ENCODE assay signal across 14 mouse cellular contexts in the genomic region with DNA sequence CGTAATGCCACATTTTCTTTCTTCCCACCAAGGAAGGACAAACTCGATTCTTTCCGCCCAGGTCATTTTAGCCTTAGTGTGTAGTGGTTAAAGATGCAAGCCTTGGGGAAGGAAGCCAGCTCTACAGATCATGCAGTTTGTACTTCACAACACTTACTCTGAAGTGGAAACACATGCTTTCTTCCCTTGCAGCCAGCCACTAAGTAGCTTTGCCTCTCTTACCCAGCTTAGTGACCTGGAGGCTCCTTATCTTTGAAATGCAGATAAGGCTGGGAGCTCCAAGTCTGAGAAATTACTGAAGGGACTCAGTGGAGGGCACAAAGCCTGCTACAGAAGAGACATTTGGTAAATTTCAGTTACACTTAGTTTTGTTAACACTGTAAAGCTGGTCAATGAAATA. TPM values are rescaled to one million over a fixed set of nuclear protein-coding genes. Genes with fewer than 3 reads are reported as not detected.
DNase-seq lines count a peak whose midpoint lies in the region; ATAC-seq lines count a peak whose summit lies in the region.
"Had no signal": no experiment of that assay in that cellular context is flagged by ENCODE, and none has a peak within 500 bp of the region (broad histone marks: within the 10 kb centered on the region; RNA-seq: fewer than 3 reads in every experiment).

No protein-coding gene starts in this region.

- H3K27ac ChIP-seq in midbrain, embryonic 10.5 days (replicated peaks) = peak overlapping the region; percentile 23; the same call in 1 of the 2 replicates
- H3K27ac ChIP-seq in midbrain, embryonic 16.5 days (ENCODE audit: low read length) = no peak overlapping the region
- H3K27ac ChIP-seq in liver, embryonic 13.5 days = no peak overlapping the region
- H3K27ac ChIP-seq: forebrain, embryonic 13.5 days; hindbrain, embryonic 10.5 days; left cerebral cortex, adult 2 months had no signal

- no peaks in the 10 kb centered on the region for H3K36me3 ChIP-seq in midbrain, embryonic 10.5 days
- no peaks in the 10 kb centered on the region for H3K36me3 ChIP-seq in midbrain, embryonic 16.5 days (ENCODE audit: control insufficient read depth, insufficient read depth, low read length)
- no peaks in the 10 kb centered on the region for H3K36me3 ChIP-seq in liver, embryonic 13.5 days
- H3K36me3 ChIP-seq: hindbrain, embryonic 10.5 days had no signal

- H3K4me1 ChIP-seq in midbrain, embryonic 10.5 days = peaks cover 34% of the 10 kb centered on the region
- H3K4me1 ChIP-seq in midbrain, embryonic 16.5 days (ENCODE audit: control insufficient read depth, insufficient read depth, low read length) = peaks cover 2% of the 10 kb centered on the region; the same call in 1 of the 2 replicates
- H3K4me1 ChIP-seq in liver, embryonic 13.5 days (replicated peaks) = peaks cover 14% of the 10 kb centered on the region
- H3K4me1 ChIP-seq: megakaryocyte, embryonic 14.5 days had no signal

- H3K9ac ChIP-seq in midbrain, embryonic 16.5 days (ENCODE audit: low read depth, low read length) = no peak overlapping the region
- H3K9ac ChIP-seq in liver, embryonic 13.5 days = no peak overlapping the region
- H3K9ac ChIP-seq: forebrain, embryonic 13.5 days had no signal

- no peak for ATAC-seq in midbrain, embryonic 16.5 days
- ATAC-seq in liver, embryonic 13.5 days (ENCODE audit: low read depth) = peak; percentile 89
- ATAC-seq in erythroblast, adult 5-6 weeks (replicated peaks; ENCODE audit: low FRiP score, poor library complexity, severe bottlenecking) = no peak
- ATAC-seq: forebrain, embryonic 13.5 days had no signal

- H3K4me3 ChIP-seq in midbrain, embryonic 10.5 days = no peak overlapping the region
- no peak overlapping the region for H3K4me3 ChIP-seq in midbrain, embryonic 16.5 days (ENCODE audit: low read depth, low read length)
- no peak overlapping the region for H3K4me3 ChIP-seq in liver, embryonic 13.5 days (replicated peaks)
- H3K4me3 ChIP-seq: forebrain, embryonic 13.5 days; hindbrain, embryonic 10.5 days; left cerebral cortex, adult 2 months; megakaryocyte, embryonic 14.5 days had no signal

- DNase-seq in adrenal gland, adult (ENCODE audit: inconsistent age in 2 of 2, low spot score in 1 of 2) = peak; percentile 8 to 62
- no peak for DNase-seq in adrenal gland, postnatal 25 days
- no peak for DNase-seq in midbrain, embryonic 10.5 days (ENCODE audit: low spot score)
- DNase-seq in liver, embryonic 13.5 days = peak; percentile 17
- DNase-seq in lung, postnatal 4 days = peak; percentile 15 to 20
- no peak for DNase-seq in adipocyte (ENCODE audit: low spot score)
- DNase-seq: gastrocnemius, postnatal 14 days; spleen, adult 18-20 months had no signal

- no peak overlapping the region for H3K4me2 ChIP-seq in midbrain, embryonic 16.5 days (ENCODE audit: low read length)
- H3K4me2 ChIP-seq in liver, embryonic 13.5 days = no peak overlapping the region
- H3K4me2 ChIP-seq: forebrain, embryonic 13.5 days had no signal

- H3K9me3 ChIP-seq in midbrain, embryonic 10.5 days (replicated peaks) = no peaks in the 10 kb centered on the region
- no peaks in the 10 kb centered on the region for H3K9me3 ChIP-seq in midbrain, embryonic 16.5 days (replicated peaks; ENCODE audit: control insufficient read depth, low read length, poor library complexity, severe bottlenecking)
- H3K9me3 ChIP-seq in liver, embryonic 13.5 days (replicated peaks) = no peaks in the 10 kb centered on the region
- H3K9me3 ChIP-seq: forebrain, embryonic 13.5 days; hindbrain, embryonic 10.5 days; megakaryocyte, embryonic 14.5 days had no signal

- H3K27me3 ChIP-seq in midbrain, embryonic 10.5 days (ENCODE audit: low read depth, poor library complexity, severe bottlenecking) = no peaks in the 10 kb centered on the region
- no peaks in the 10 kb centered on the region for H3K27me3 ChIP-seq in midbrain, embryonic 16.5 days (ENCODE audit: control insufficient read depth, insufficient read depth, low read depth, low read length)
- no peaks in the 10 kb centered on the region for H3K27me3 ChIP-seq in liver, embryonic 13.5 days
- H3K27me3 ChIP-seq: forebrain, embryonic 13.5 days; megakaryocyte, embryonic 14.5 days had no signal

- 20% methylated on average over 3 of the region's 3 CpGs for WGBS in midbrain, embryonic 10.5 days
- 17% methylated on average over 3 of the region's 3 CpGs for WGBS in midbrain, embryonic 16.5 days
- WGBS in liver, embryonic 13.5 days (ENCODE audit: insufficient replicate concordance) = 45% methylated on average over 3 of the region's 3 CpGs

RNA-seq across cellular contexts. Expression of a gene that starts 54.9 kb away (rescaled TPM):
- 2.1 and 3.0 TPM in 2 replicates for total RNA-seq in adrenal gland, postnatal 25 days (2021)
- polyA plus RNA-seq in midbrain, embryonic 10.5 days (2016; fragmentation: Nextera tagmentation; extraction: Ambion mirVana) = 5.1 and 7.0 TPM in 2 replicates
- polyA plus RNA-seq in midbrain, embryonic 16.5 days (2015; fragmentation: Nextera tagmentation; extraction: Ambion mirVana) = 24.4 and 30.6 TPM in 2 replicates
- polyA plus RNA-seq in liver, embryonic 13.5 days (2015; fragmentation: Nextera tagmentation; extraction: Ambion mirVana) = 0.20 and 0.63 TPM in 2 replicates
- not detected in 2 replicates for total RNA-seq in erythroblast, adult 5-6 weeks (2015; ENCODE audit: low replicate concordance)
- total RNA-seq in erythroblast, adult 5-6 weeks (2017; ENCODE audit: low replicate concordance) = 0.51 TPM in 1 of 2 replicates, not detected in the other

Comparison
In these comparisons a context has a peak if more than half of its experiments do, and no peak if none do; other contexts are left out.
1. DNase-seq: peak in adrenal gland, adult (2 of 2), liver, embryonic 13.5 days (single experiment) and lung, postnatal 4 days (2 of 2); none in adrenal gland, postnatal 25 days (single experiment), midbrain, embryonic 10.5 days (single experiment) and adipocyte (single experiment).